Mouse (Mus musculus) ovary, postnatal 10 days (tissue): ENCODE results near the gene Hba-a2.

ENCODE experiments used
- DNase-seq: peaks from one replicate; pipeline ENCODE4 v3.0.0; 2022; ENCODE audit warnings: low spot score

Gene Hba-a2

DNA sequence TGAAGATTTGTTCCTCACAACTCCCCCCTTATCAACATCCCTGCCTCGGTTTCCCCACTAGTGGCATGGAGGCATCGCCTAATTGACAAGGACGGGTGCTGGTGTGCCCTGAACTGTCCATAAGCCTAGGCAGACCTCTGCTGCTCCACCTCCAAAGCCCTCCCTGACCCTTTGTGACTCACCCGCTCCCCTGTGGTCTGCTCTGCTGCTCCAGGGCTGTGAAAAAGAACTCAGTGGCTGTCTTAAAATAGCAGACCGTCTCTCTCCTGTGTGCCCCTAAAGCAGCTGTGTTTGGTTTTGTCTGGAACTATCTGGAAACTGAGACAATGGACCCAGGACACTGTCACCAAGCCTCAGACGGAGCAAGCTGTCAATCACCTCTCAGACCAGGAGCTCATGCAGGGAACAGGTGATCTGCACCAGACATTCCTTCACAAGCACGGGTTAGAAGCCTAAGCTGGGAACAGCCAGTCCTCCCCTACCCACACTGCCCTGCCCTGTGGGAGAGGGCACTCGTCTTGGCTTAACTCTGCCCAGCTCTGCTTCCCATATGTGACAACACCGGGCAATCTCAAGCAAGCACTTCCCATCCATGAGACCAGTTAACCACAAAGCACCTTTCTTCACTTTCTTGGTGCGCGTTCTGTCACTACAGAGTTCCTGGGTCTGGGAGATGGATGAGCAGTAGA lies 24.4 kb downstream of the Hba-a2 start:
- DNase-seq, result no peak

GRCm38 (mm10) chr11:32321196-32321565 lies 24.9 kb downstream of the Hba-a2 start:
- DNase-seq, result no peak

DNA sequence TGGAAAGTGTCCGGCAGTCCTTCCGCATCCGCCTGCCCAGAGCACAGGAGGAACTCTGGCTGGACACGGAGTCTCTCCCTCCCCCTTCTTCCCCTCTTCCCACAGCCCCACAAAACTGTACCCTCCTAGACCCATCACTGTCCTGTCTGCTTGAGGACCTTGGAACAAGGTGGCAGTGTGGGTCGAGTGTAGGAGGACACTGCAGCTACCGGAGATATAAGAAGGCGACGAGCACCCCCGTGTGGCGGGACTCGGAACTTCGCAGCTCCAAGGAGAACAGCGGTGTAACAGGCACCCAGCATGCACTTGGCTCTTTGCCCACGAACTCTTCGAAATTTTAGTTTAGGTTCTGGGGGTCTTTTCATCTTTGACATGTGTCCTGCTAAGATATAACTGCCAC lies 28.3 kb downstream of the Hba-a2 start:
- peak; percentile 74 for DNase-seq

DNA sequence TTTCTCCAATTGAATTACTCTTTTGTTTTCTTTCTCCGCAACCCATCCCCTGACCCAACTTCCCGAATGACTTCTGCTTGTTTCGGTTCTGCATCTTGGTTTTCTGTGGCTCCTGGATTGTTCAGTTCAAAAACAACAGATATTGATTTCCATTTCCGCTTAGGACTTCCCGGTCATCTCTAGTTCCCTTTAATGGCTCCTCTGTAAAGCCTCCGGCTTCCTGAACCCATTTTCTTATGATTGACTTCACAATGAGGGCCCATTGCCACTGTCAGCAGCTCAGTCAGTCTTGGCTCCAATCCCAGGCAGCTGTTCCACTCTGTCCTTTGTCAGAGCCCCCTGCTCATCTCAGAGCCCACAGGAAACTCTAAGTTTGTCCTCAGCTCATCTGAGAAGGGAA lies 34.8 kb downstream of the Hba-a2 start:
- DNase-seq, result no peak

DNA sequence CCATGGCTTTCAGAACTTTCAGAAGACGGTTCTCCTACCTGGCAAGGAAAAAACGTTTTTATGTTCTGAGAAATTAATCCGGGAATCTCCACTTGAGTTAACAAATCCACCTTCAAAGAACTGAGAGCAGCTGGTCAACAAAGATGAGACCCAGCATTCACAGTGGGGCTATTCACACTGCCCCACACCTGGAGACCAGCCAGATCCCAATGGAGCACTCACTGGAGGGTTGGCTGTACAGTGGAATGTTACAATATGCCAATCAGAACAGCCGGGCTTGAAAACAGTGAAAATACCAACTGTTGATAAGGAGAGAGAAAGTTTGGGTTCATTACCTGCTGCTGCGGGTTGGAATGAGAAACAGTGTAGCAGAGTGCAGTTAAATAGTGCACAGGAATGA lies 35.6 kb downstream of the Hba-a2 start:
- DNase-seq, result no peak

GRCm38 (mm10) chr11:32333235-32333634 lies 36.9 kb downstream of the Hba-a2 start:
- DNase-seq, result no peak

DNA sequence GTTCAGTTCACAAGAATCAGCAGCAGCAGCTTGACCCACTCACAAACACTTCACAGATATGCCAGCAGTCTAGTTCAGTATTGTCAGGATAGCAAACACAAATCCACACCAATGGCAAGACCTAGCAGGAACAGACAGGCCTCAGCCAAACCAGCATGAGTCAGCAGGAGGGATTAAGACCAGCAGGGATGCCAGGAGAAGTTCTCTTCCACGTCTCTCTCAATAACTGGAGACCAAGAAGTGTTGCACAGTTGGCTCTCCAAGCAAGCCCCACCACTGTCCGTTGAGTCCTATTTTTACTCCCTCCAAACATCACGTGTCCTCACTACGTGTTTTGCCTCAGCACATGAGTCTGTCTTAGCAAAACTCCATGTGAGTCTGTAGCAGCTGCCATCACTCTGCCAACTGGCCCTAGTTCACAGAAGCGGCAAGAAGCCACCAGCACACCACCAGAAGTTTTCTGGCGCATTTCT lies 40.2 kb downstream of the Hba-a2 start:
- DNase-seq, result no peak

DNA sequence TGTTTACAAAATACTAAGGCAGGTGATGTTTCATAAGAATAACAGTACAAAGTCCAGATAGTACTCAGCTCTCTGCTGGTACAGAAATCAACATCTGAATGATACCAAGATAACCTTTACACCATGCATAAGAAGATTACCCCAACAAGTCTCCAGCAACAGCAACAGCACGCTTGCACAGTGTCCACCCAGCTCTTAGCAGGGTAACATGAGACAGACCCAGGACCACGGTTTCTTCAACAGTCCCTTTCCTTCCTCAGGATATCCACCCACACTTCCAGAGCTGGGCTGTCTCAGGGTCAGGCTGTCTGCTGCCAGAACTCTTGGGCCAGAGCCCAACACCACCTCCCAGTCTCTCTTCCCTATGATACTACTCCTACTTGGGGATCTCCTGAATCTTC lies 42.8 kb downstream of the Hba-a2 start:
- no peak for DNase-seq

GRCm38 (mm10) chr11:32340476-32341473 lies 44.5 kb downstream of the Hba-a2 start:
- DNase-seq, result no peak

- no peak for DNase-seq
These were observed 46.5 kb downstream of the Hba-a2 start for GRCm38 (mm10) chr11:32342770-32343191.

- no peak for DNase-seq
These were observed 47.1 kb downstream of the Hba-a2 start for GRCm38 (mm10) chr11:32343350-32343749.

- no peak for DNase-seq
These were observed 49.4 kb downstream of the Hba-a2 start for GRCm38 (mm10) chr11:32345504-32346297.
